Mouse (Mus musculus): ENCODE measurements around the gene Prrc2b. TPM values are rescaled to one million over a fixed set of nuclear protein-coding genes. Genes with fewer than 3 reads are reported as not detected.
A peak's percentile ranks its signal among the peaks of the same experiment; 100 is the strongest.

Prrc2b gene
- polyA plus RNA-seq, 1 experiment from 2014 or later, result 96.9 TPM

GRCm38 (mm10) chr2:32127653-32128535 lies 23.0 kb upstream of the Prrc2b start:
- 36% methylated on average over 16 of the region's 16 CpGs for WGBS
- H3K9me3 ChIP-seq, result no peaks in the 10 kb centered on the region
- H3K4me3 ChIP-seq (replicated peaks), result no peak overlapping the region
- ATAC-seq (ENCODE audit: low FRiP score), result no peak
- H3K4me1 ChIP-seq, result peaks cover 7% of the 10 kb centered on the region; the same call in 1 of the 2 replicates
- H3K4me2 ChIP-seq, result no peak overlapping the region
- H3K27me3 ChIP-seq, result no peaks in the 10 kb centered on the region; the same call in 1 of the 2 replicates
- no peak overlapping the region for H3K27ac ChIP-seq
- no peak overlapping the region for H3K9ac ChIP-seq
- no peaks in the 10 kb centered on the region for H3K36me3 ChIP-seq (replicated peaks)

GRCm38 (mm10) chr2:32128536-32128841 lies 22.4 kb upstream of the Prrc2b start:
- Histone ChIP-seq H3K27ac (no peak overlapping the region), H3K4me1 (peaks cover 7% of the 10 kb centered on the region; the same call in 1 of the 2 replicates), H3K4me3 (replicated peaks) (no peak overlapping the region), H3K9ac (no peak overlapping the region), H3K4me2 (no peak overlapping the region), H3K9me3 (no peaks in the 10 kb centered on the region), H3K36me3 (replicated peaks) (no peaks in the 10 kb centered on the region), H3K27me3 (no peaks in the 10 kb centered on the region; the same call in 1 of the 2 replicates)
- 84% methylated on average over 5 of the region's 5 CpGs for WGBS
- no peak for ATAC-seq (ENCODE audit: low FRiP score)

- no peaks in the 10 kb centered on the region for H3K9me3 ChIP-seq
- no peaks in the 10 kb centered on the region; the same call in 1 of the 2 replicates for H3K27me3 ChIP-seq
- no peak overlapping the region for H3K27ac ChIP-seq
- H3K9ac ChIP-seq, result no peak overlapping the region
- 72% methylated on average over 11 of the region's 11 CpGs for WGBS
- H3K4me3 ChIP-seq (replicated peaks), result no peak overlapping the region
- no peaks in the 10 kb centered on the region for H3K36me3 ChIP-seq (replicated peaks)
- no peak overlapping the region for H3K4me2 ChIP-seq
- ATAC-seq (ENCODE audit: low FRiP score), result no peak
- peaks cover 7% of the 10 kb centered on the region; the same call in 1 of the 2 replicates for H3K4me1 ChIP-seq
Measured at GRCm38 (mm10) chr2:32129383-32130074, 21.4 kb upstream of the Prrc2b start.

GRCm38 (mm10) chr2:32130435-32130834 lies 20.4 kb upstream of the Prrc2b start:
- Histone ChIP-seq H3K27me3 (no peaks in the 10 kb centered on the region; the same call in 1 of the 2 replicates), H3K4me1 (peaks cover 7% of the 10 kb centered on the region; the same call in 1 of the 2 replicates), H3K27ac (no peak overlapping the region), H3K4me2 (no peak overlapping the region), H3K9ac (no peak overlapping the region), H3K4me3 (replicated peaks) (no peak overlapping the region), H3K36me3 (replicated peaks) (no peaks in the 10 kb centered on the region), H3K9me3 (no peaks in the 10 kb centered on the region)
- no peak for ATAC-seq (ENCODE audit: low FRiP score)
- 37% methylated on average over 6 of the region's 6 CpGs for WGBS

- no peak overlapping the region for H3K27ac ChIP-seq
- no peak for ATAC-seq (ENCODE audit: low FRiP score)
- H3K27me3 ChIP-seq, result no peaks in the 10 kb centered on the region; the same call in 1 of the 2 replicates
- 90% methylated on average over 9 of the region's 9 CpGs for WGBS
- no peak overlapping the region for H3K4me3 ChIP-seq (replicated peaks)
- H3K36me3 ChIP-seq (replicated peaks), result no peaks in the 10 kb centered on the region
- H3K4me2 ChIP-seq, result no peak overlapping the region
- peaks cover 7% of the 10 kb centered on the region; the same call in 1 of the 2 replicates for H3K4me1 ChIP-seq
- no peaks in the 10 kb centered on the region for H3K9me3 ChIP-seq
- H3K9ac ChIP-seq, result no peak overlapping the region
Measured at GRCm38 (mm10) chr2:32131205-32131834, 19.6 kb upstream of the Prrc2b start.

GRCm38 (mm10) chr2:32131866-32132566 lies 18.9 kb upstream of the Prrc2b start:
- Histone ChIP-seq H3K27ac (no peak overlapping the region), H3K9ac (no peak overlapping the region), H3K4me2 (no peak overlapping the region), H3K36me3 (replicated peaks) (no peaks in the 10 kb centered on the region), H3K9me3 (no peaks in the 10 kb centered on the region), H3K27me3 (no peaks in the 10 kb centered on the region; the same call in 1 of the 2 replicates), H3K4me3 (replicated peaks) (no peak overlapping the region), H3K4me1 (peaks cover 9% of the 10 kb centered on the region)
- no peak for ATAC-seq (ENCODE audit: low FRiP score)
- WGBS, result 67% methylated on average over 6 of the region's 6 CpGs

GRCm38 (mm10) chr2:32132567-32132992 lies 18.3 kb upstream of the Prrc2b start:
- H3K4me3 ChIP-seq (replicated peaks), result no peak overlapping the region
- H3K9ac ChIP-seq, result no peak overlapping the region

GRCm38 (mm10) chr2:32134039-32134438 lies 16.8 kb upstream of the Prrc2b start:
- H3K4me2 ChIP-seq, result no peak overlapping the region
- no peaks in the 10 kb centered on the region for H3K27me3 ChIP-seq
- H3K9me3 ChIP-seq, result no peaks in the 10 kb centered on the region
- no peak overlapping the region for H3K27ac ChIP-seq
- ATAC-seq (ENCODE audit: low FRiP score), result no peak
- no peaks in the 10 kb centered on the region for H3K36me3 ChIP-seq (replicated peaks)
- no peak overlapping the region for H3K4me3 ChIP-seq (replicated peaks)
- WGBS, result 8% methylated on average over 2 of the region's 2 CpGs
- H3K9ac ChIP-seq, result no peak overlapping the region
- H3K4me1 ChIP-seq, result peaks cover 14% of the 10 kb centered on the region

More at GRCm38 (mm10) chr2:32132567-32132992, 18.3 kb upstream of the Prrc2b start:
- Histone ChIP-seq H3K4me2 (no peak overlapping the region; the same call in 1 of the 2 replicates), H3K27me3 (no peaks in the 10 kb centered on the region; the same call in 1 of the 2 replicates), H3K36me3 (replicated peaks) (no peaks in the 10 kb centered on the region), H3K27ac (no peak overlapping the region), H3K9me3 (no peaks in the 10 kb centered on the region), H3K4me1 (peaks cover 14% of the 10 kb centered on the region)
- WGBS, result 3% methylated on average over 11 of the region's 12 CpGs
- ATAC-seq (ENCODE audit: low FRiP score), result no peak

- H3K9me3 ChIP-seq, result no peaks in the 10 kb centered on the region
- H3K4me3 ChIP-seq (replicated peaks), result peak overlapping the region; percentile 64
- H3K36me3 ChIP-seq (replicated peaks), result no peaks in the 10 kb centered on the region
- peak overlapping the region; percentile 88 for H3K4me2 ChIP-seq
- under 1% methylated on average over 40 of the region's 40 CpGs for WGBS
- H3K27me3 ChIP-seq, result no peaks in the 10 kb centered on the region
- H3K27ac ChIP-seq, result peak overlapping the region; percentile 85
- peaks cover 13% of the 10 kb centered on the region for H3K4me1 ChIP-seq
- peak overlapping the region; percentile 78 for H3K9ac ChIP-seq
- ATAC-seq (ENCODE audit: low FRiP score), result peak; percentile 94
Measured at GRCm38 (mm10) chr2:32137667-32138266, 13.1 kb upstream of the Prrc2b start.

- WGBS, result 76% methylated on average over 5 of the region's 5 CpGs
- H3K9ac ChIP-seq, result no peak overlapping the region
- no peaks in the 10 kb centered on the region for H3K9me3 ChIP-seq
- H3K27me3 ChIP-seq, result no peaks in the 10 kb centered on the region
- peaks cover 13% of the 10 kb centered on the region for H3K4me1 ChIP-seq
- no peak overlapping the region for H3K27ac ChIP-seq
- ATAC-seq (ENCODE audit: low FRiP score), result no peak
- no peak overlapping the region for H3K4me3 ChIP-seq (replicated peaks)
- H3K36me3 ChIP-seq (replicated peaks), result no peaks in the 10 kb centered on the region
- H3K4me2 ChIP-seq, result no peak overlapping the region
Measured at GRCm38 (mm10) chr2:32139377-32139776, 11.5 kb upstream of the Prrc2b start.

GRCm38 (mm10) chr2:32140498-32140934 lies 10.4 kb upstream of the Prrc2b start:
- ATAC-seq (ENCODE audit: low FRiP score), result no peak
- Histone ChIP-seq H3K9ac (no peak overlapping the region), H3K9me3 (no peaks in the 10 kb centered on the region), H3K27ac (no peak overlapping the region), H3K4me3 (replicated peaks) (no peak overlapping the region), H3K4me1 (peaks cover 13% of the 10 kb centered on the region), H3K36me3 (replicated peaks) (no peaks in the 10 kb centered on the region), H3K4me2 (no peak overlapping the region), H3K27me3 (no peaks in the 10 kb centered on the region)
- 25% methylated on average over 4 of the region's 4 CpGs for WGBS

All from forebrain, embryonic 12.5 days (tissue).